Mouse (Mus musculus): ENCODE data around the gene Hsd3b6. TPM values are rescaled to one million over a fixed set of nuclear protein-coding genes. Genes with fewer than 3 reads are reported as not detected.

The Hsd3b6 gene
- polyA plus RNA-seq (2012; rRNA removed), result not detected in 2 replicates

GRCm38 (mm10) chr3:98814101-98814670 lies at the start of gene Hsd3b6:
Gene Hsd3b6, minus strand, starts transcription at chr3:98814443.

DNA sequence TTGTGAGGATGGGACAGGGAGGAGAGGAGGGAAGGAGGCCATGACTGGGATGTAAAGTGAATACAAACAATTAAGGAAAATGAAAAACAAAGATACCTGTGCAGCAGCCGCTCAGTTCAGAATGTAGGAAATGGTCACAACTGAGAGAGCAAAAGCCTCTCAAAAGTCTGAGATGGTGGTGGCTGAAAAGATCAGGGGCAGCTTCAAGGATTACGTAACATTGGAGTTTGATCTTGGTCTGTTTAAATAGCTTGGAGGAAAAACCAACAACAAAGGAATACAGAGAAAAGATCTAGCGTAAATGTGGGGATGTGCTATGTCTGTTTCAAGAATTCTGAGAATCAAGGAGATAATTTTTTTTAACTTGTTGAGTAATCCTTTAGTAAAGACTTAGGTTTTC lies 45.3 kb upstream of the Hsd3b6 start, which contains the start of gene Hsd3b1:
Hsd3b1 (minus strand) TSS at position 219 of the 400 bp plus-strand sequence.

Other genes starting within 250 kb of the Hsd3b6 start
- not detected in 2 replicates for gene Gm10681, start 225.6 kb downstream of the Hsd3b6 start, polyA plus RNA-seq (2012; rRNA removed)
- not detected in 2 replicates for gene Hsd3b5, start 184.2 kb downstream of the Hsd3b6 start, polyA plus RNA-seq (2012; rRNA removed)
- 0.07 and 0.08 TPM in 2 replicates for gene Hsd3b2, start 89.9 kb downstream of the Hsd3b6 start, polyA plus RNA-seq (2012; rRNA removed)
- gene Hsd3b3, start 51.3 kb downstream of the Hsd3b6 start, polyA plus RNA-seq (2012; rRNA removed), result not detected in 2 replicates
- gene Hsd3b1, start 45.4 kb upstream of the Hsd3b6 start, polyA plus RNA-seq (2012; rRNA removed), result not detected in 2 replicates
- gene Hao2, start 78.8 kb upstream of the Hsd3b6 start, polyA plus RNA-seq (2012; rRNA removed), result not detected in 2 replicates

All from central nervous system, embryonic 18 days (tissue).